Mouse (Mus musculus) liver, postnatal 0 days (tissue): ENCODE results near the gene Psmd14.

Experiments used
- CTCF ChIP-seq: sonication (generic); IDR thresholded peaks from 2 replicates; pipeline ENCODE4 v1.5.1; 2016; ENCODE audit warnings: antibody characterized with exemption, low read depth
- EP300 ChIP-seq: IDR thresholded peaks from 2 replicates; pipeline ENCODE4 v1.6.1; 2016; ENCODE audit warnings: antibody characterized with exemption, low read depth, mild to moderate bottlenecking

GRCm38 (mm10) chr2:61667420-61667819, 44.1 kb upstream of the Psmd14 start:
- TF ChIP-seq EP300 (no peak), CTCF (no peak)
